Mouse (Mus musculus) cerebellum, adult 2 months (tissue): Measurements from ENCODE around the gene Pfkfb1. TPM values are rescaled to one million over a fixed set of nuclear protein-coding genes. Genes with fewer than 3 reads are reported as not detected.

Experiments
- DNase-seq, 2 experiments: peaks; one replicate each; pipeline ENCODE4 v3.0.0; 2021
- H3K27ac ChIP-seq: fragments of 200-500 bp; 2 replicates; pipeline ENCODE4 v1.5.1; 2012; ENCODE audit warnings: low read length, control low read depth, inconsistent platforms; ENCODE audit not compliant: insufficient read depth
- H3K27me3 ChIP-seq: fragments of 200-500 bp; 2 replicates; pipeline ENCODE4 v1.6.1; 2012; ENCODE audit warnings: inconsistent platforms, mild to moderate bottlenecking, low read length, moderate library complexity; ENCODE audit not compliant: control insufficient read depth, insufficient read depth
- H3K4me1 ChIP-seq: fragments of 200-500 bp; 2 replicates; pipeline ENCODE4 v1.6.1; 2011; ENCODE audit warnings: low read length; ENCODE audit not compliant: control insufficient read depth, insufficient read depth
- H3K4me3 ChIP-seq: fragments of 200-500 bp; replicated peaks from 2 replicates; pipeline ENCODE3; 2011; ENCODE audit warnings: mild to moderate bottlenecking, low read depth, low read length, control low read depth; ENCODE audit not compliant: insufficient read depth
- CTCF ChIP-seq: fragments of 200-500 bp; IDR thresholded peaks from 2 replicates; pipeline ENCODE4 v1.5.1; 2011; ENCODE audit warnings: low read depth, mild to moderate bottlenecking, control low read depth, low read length, moderate library complexity, borderline replicate concordance; ENCODE audit not compliant: insufficient read depth
- POLR2A ChIP-seq: fragments of 200-500 bp; IDR thresholded peaks from 2 replicates; pipeline ENCODE4 v1.6.1; 2011; ENCODE audit warnings: low read length, control low read depth, borderline replicate concordance; ENCODE audit not compliant: insufficient read depth
- WGBS: fragments of 180-500 bp; shearing (Covaris S2); methylation state at CpG from one replicate; pipeline ENCODE4 v1.1.7; 2018; 5-methylcytosine and 5-hydroxymethylcytosine counted together
- polyA plus RNA-seq: library from polyadenylated mRNA; depleted of rRNA; stranded (reverse); fragments of >200 nt; gene quantifications from 2 replicates; pipeline ENCODE4 v1.2.3, GENCODE M21; 2012; rRNA removed

Pfkfb1 gene
- polyA plus RNA-seq, 1 experiment, result 1.6 TPM

- no peaks in the 10 kb centered on the region for H3K27me3 ChIP-seq
- WGBS, result 18% methylated on average over 26 of the region's 44 CpGs
- peak overlapping the region; percentile 87 for H3K27ac ChIP-seq
- DNase-seq, result peak; percentile 56 to 74
- peak overlapping the region; percentile 98 for H3K4me3 ChIP-seq
- no peaks in the 10 kb centered on the region for H3K4me1 ChIP-seq
- TF ChIP-seq POLR2A, result no peak
- TF ChIP-seq CTCF, result no peak
These were observed 68.3 kb downstream of the Pfkfb1 start for GRCm38 (mm10) chrX:150656122-150656907.

GRCm38 (mm10) chrX:150656908-150657796, 69.1 kb downstream of the Pfkfb1 start, which contains the start of gene Tro:
Tro (minus strand) TSS chrX:150657583.
- Histone ChIP-seq H3K4me3 (peak within 1 kb of the TSS; percentile 98), H3K4me1 (no peaks in the 10 kb centered on the region), H3K27ac (peak within 1 kb of the TSS; percentile 87), H3K27me3 (no peaks in the 10 kb centered on the region)
- 11% methylated on average over 34 of the region's 37 CpGs for WGBS
- TF ChIP-seq POLR2A (peak; percentile 64; the same call in 1 of the 2 replicates), CTCF (peak; percentile 19; the same call in 1 of the 2 replicates)
- DNase-seq, result peak; percentile 71 to 73

- WGBS, result 17% methylated on average over 3 of the region's 3 CpGs
- Histone ChIP-seq H3K27me3 (no peaks in the 10 kb centered on the region), H3K27ac (no peak overlapping the region), H3K4me1 (no peaks in the 10 kb centered on the region), H3K4me3 (peak overlapping the region; percentile 98)
- TF ChIP-seq POLR2A, result no peak
- no peak for TF ChIP-seq CTCF
- DNase-seq, result peak in 1 of 2 experiments; percentile 25
These were observed 69.7 kb downstream of the Pfkfb1 start for GRCm38 (mm10) chrX:150657797-150658118.

- TF ChIP-seq POLR2A, result no peak
- TF ChIP-seq CTCF, result no peak; the same call in 1 of the 2 replicates
- DNase-seq, result peak; percentile 24 to 41
- 37% methylated on average over 4 of the region's 4 CpGs for WGBS
- H3K4me1 ChIP-seq, result no peaks in the 10 kb centered on the region
- H3K27ac ChIP-seq, result no peak overlapping the region
- H3K27me3 ChIP-seq, result no peaks in the 10 kb centered on the region
- H3K4me3 ChIP-seq, result no peak overlapping the region
These were observed 74.8 kb downstream of the Pfkfb1 start for GRCm38 (mm10) chrX:150662809-150663208.

GRCm38 (mm10) chrX:150677505-150677904, 89.5 kb downstream of the Pfkfb1 start:
- Histone ChIP-seq H3K27ac (no peak overlapping the region), H3K4me3 (no peak overlapping the region), H3K27me3 (no peaks in the 10 kb centered on the region), H3K4me1 (no peaks in the 10 kb centered on the region)
- no peak for DNase-seq
- 52% methylated on average over 1 of the region's 1 CpGs for WGBS
- TF ChIP-seq POLR2A, result no peak
- no peak for TF ChIP-seq CTCF

Other genes with a start within 250 kb of the Pfkfb1 start
- 29.6 and 34.2 TPM in 2 replicates for gene Tmem29, start 129.1 kb upstream of the Pfkfb1 start, polyA plus RNA-seq
- gene Alas2, start 40.9 kb upstream of the Pfkfb1 start, polyA plus RNA-seq, result 2.8 and 6.8 TPM in 2 replicates
- 10.5 and 12.1 TPM in 2 replicates for gene Apex2, start 1.6 kb downstream of the Pfkfb1 start, polyA plus RNA-seq
- gene Tro, start 69.4 kb downstream of the Pfkfb1 start, polyA plus RNA-seq, result 79.9 and 82.8 TPM in 2 replicates
- 68.7 and 70.8 TPM in 2 replicates for gene Maged2, start 226.1 kb downstream of the Pfkfb1 start, polyA plus RNA-seq